Mouse (Mus musculus) neural tube, embryonic 14.5 days (tissue): ENCODE data around the gene Osbpl11. TPM values are rescaled to one million over a fixed set of nuclear protein-coding genes. Genes with fewer than 3 reads are reported as not detected.

Source experiments
- ATAC-seq: fragments of 200-750 bp; cut with Nextera tagmentation; 2 replicates; pipeline ENCODE4 v1.8.0; 2017; ENCODE audit warnings: low read depth, mild to moderate bottlenecking, moderate TSS enrichment, moderate library complexity
- H3K27ac ChIP-seq: fragments of 300-500 bp; sonication (generic); 2 replicates; pipeline ENCODE4 v1.5.1; 2014; ENCODE audit warnings: low read depth, mild to moderate bottlenecking, control low read depth, low read length, moderate library complexity, mixed read lengths
- H3K27me3 ChIP-seq: fragments of 300-500 bp; sonication (generic); 2 replicates; pipeline ENCODE4 v1.6.1; 2014; ENCODE audit warnings: low read length; ENCODE audit not compliant: control insufficient read depth, insufficient read depth
- H3K36me3 ChIP-seq: fragments of 300-500 bp; sonication (generic); 2 replicates; pipeline ENCODE4 v1.6.1; 2014; ENCODE audit warnings: low read length, mixed read lengths; ENCODE audit not compliant: control insufficient read depth, insufficient read depth
- H3K4me1 ChIP-seq: fragments of 300-500 bp; sonication (generic); 2 replicates; pipeline ENCODE4 v1.6.1; 2014; ENCODE audit warnings: low read length; ENCODE audit not compliant: control insufficient read depth, insufficient read depth
- H3K4me2 ChIP-seq: fragments of 300-500 bp; sonication (generic); 2 replicates; pipeline ENCODE4 v1.6.1; 2014; ENCODE audit warnings: mild to moderate bottlenecking, low read depth, low read length, control low read depth
- H3K4me3 ChIP-seq: fragments of 300-500 bp; sonication (generic); 2 replicates; pipeline ENCODE4 v1.5.1; 2014; ENCODE audit warnings: low read depth, low read length, control low read depth, mixed read lengths
- H3K9ac ChIP-seq: fragments of 300-500 bp; sonication (generic); replicated peaks from 2 replicates; pipeline ENCODE4 v1.6.1; 2014; ENCODE audit warnings: low read depth, mild to moderate bottlenecking, control low read depth, low read length, mixed read lengths
- H3K9me3 ChIP-seq: fragments of 300-500 bp; sonication (generic); 2 replicates; pipeline ENCODE4 v1.6.1; 2016; ENCODE audit warnings: low read length; ENCODE audit not compliant: control insufficient read depth
- WGBS: fragments of 180-500 bp; shearing (Covaris S2); extraction: QIAGEN DNeasy Blood & Tissue Kit; methylation state at CpG from one replicate; pipeline ENCODE4 v1.1.7; 2014; 5-methylcytosine and 5-hydroxymethylcytosine counted together
- polyA plus RNA-seq: library from polyadenylated mRNA; unstranded; fragments of >200 nt; fragmentation: Nextera tagmentation; extraction: Ambion mirVana; gene quantifications from 2 replicates; pipeline ENCODE4 v1.2.1, GENCODE M21; 2014

The Osbpl11 gene
- polyA plus RNA-seq, 1 experiment from 2014 or later = 15.1 TPM

- no peak overlapping the region for H3K4me2 ChIP-seq
- H3K4me1 ChIP-seq = no peaks in the 10 kb centered on the region
- H3K4me3 ChIP-seq = no peak overlapping the region
- no peak for ATAC-seq
- H3K27ac ChIP-seq = no peak overlapping the region
- 91% methylated on average over 7 of the region's 7 CpGs for WGBS
- H3K9me3 ChIP-seq = no peaks in the 10 kb centered on the region
- H3K27me3 ChIP-seq = no peaks in the 10 kb centered on the region
- H3K36me3 ChIP-seq = peaks cover 57% of the 10 kb centered on the region
- H3K9ac ChIP-seq = no peak overlapping the region
Observed at GRCm38 (mm10) chr16:33289981-33290380, 105.1 kb downstream of the Osbpl11 start.

GRCm38 (mm10) chr16:33292241-33292640 is 107.4 kb downstream of the Osbpl11 start:
- no peak overlapping the region for H3K27ac ChIP-seq
- no peaks in the 10 kb centered on the region for H3K4me1 ChIP-seq
- H3K36me3 ChIP-seq = peaks cover 61% of the 10 kb centered on the region
- ATAC-seq = no peak
- no peak overlapping the region for H3K9ac ChIP-seq
- H3K4me3 ChIP-seq = no peak overlapping the region
- no peaks in the 10 kb centered on the region for H3K9me3 ChIP-seq
- H3K4me2 ChIP-seq = no peak overlapping the region
- over 99% methylated on average over 7 of the region's 7 CpGs for WGBS
- no peaks in the 10 kb centered on the region for H3K27me3 ChIP-seq

Other genes starting within 250 kb of the Osbpl11 start
- 5.8 and 6.6 TPM in 2 replicates for gene Iqcg, start 128.9 kb upstream of the Osbpl11 start, polyA plus RNA-seq
- 450 and 451 TPM in 2 replicates for gene Rpl35a, start 128.6 kb upstream of the Osbpl11 start, polyA plus RNA-seq
- gene Lmln, start 122.5 kb upstream of the Osbpl11 start, polyA plus RNA-seq = 3.5 and 4.9 TPM in 2 replicates
- 80.0 and 97.2 TPM in 2 replicates for gene Snx4, start 66.4 kb downstream of the Osbpl11 start, polyA plus RNA-seq
- gene Zfp148, start 195.8 kb downstream of the Osbpl11 start, polyA plus RNA-seq = 46.1 and 49.1 TPM in 2 replicates